Mouse (Mus musculus) small intestine, adult 2 months (tissue): ENCODE results near the gene Plac9b.
"Not testable (repeated sequence)": the region's sequence is repeated elsewhere in the genome, so short reads cannot be mapped to it uniquely, and the experiment has no call there.

ENCODE experiments used
- CTCF ChIP-seq: fragments of 200-500 bp; IDR thresholded peaks from 2 replicates; pipeline ENCODE4 v1.5.1; 2012; ENCODE audit warnings: low read depth, mild to moderate bottlenecking, control low read depth, inconsistent platforms, low read length, moderate library complexity, mixed read lengths; ENCODE audit not compliant: insufficient replicate concordance, insufficient read length; ENCODE audit errors: extremely low read depth
- POLR2A ChIP-seq: fragments of 200-500 bp; IDR thresholded peaks from 2 replicates; pipeline ENCODE4 v1.6.1; 2012; ENCODE audit warnings: low read depth, mild to moderate bottlenecking, control low read depth, inconsistent platforms, low read length, moderate library complexity

GRCm38 (mm10) chr14:26181660-26182059 is 620 bp downstream of the Plac9b start:
- TF ChIP-seq CTCF, POLR2A: not testable (repeated sequence)
